Mouse (Mus musculus) activated CD4-positive, CD25-positive, alpha-beta regulatory T cell, adult 4 months (primary cell): ENCODE data around the gene Zbtb38. TPM values are rescaled to one million over a fixed set of nuclear protein-coding genes. Genes with fewer than 3 reads are reported as not detected.

Experiments
- ATAC-seq: one replicate; pipeline ENCODE4 v1.8.0; 2017
- polyA plus RNA-seq, 2 experiments: library from polyadenylated mRNA; unstranded; fragments of 100-300 nt; shearing (Covaris generic); gene quantifications; one replicate each; pipeline ENCODE4 v1.2.1; 2017

Gene Zbtb38
- polyA plus RNA-seq, 2 experiments from 2014 or later, result 59.9 to 61.4 TPM

DNA sequence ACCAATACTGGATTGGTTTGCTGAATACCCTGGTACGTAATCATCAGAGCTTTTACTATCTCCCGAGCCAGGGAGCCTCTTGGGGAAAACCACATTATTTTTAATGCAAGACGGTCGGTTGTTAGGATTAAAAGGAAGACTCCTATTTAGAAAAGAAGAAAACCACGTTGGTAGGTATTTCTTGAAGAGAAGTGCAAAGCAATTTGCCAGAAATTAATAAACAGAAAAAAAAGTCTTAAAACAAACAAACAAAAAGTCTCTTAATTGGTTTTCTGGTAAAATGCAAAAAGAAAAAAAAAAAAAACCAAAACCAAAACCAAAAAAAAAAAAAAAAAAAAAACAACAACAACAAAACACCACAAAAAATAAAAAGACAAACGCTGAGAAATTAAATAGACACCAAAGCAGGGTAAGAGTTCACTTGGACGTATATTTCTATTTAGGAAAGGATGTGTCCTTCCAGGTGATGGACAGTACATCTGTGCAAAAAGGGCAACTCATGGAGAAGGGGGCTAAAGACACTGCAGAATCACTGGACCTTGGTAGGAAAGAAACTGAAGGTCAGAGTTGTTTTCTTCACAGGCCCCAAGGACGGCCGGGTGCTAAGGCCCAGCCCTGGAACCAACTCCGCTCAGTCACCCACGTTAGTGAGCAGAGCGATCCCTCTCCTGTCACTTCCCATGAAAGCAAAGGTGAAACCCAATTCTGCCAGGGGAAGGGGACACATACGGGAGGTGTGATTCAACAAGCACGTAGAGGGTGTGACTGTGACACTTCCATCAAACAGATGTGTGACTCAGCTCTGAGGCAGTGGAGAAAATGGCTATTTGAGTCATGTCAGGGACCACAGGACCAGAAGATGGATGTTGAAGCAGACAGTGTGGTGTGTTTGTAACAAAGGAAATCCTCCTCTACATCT is 38.9 kb downstream of the Zbtb38 start:
- peak; percentile 49 for ATAC-seq

DNA sequence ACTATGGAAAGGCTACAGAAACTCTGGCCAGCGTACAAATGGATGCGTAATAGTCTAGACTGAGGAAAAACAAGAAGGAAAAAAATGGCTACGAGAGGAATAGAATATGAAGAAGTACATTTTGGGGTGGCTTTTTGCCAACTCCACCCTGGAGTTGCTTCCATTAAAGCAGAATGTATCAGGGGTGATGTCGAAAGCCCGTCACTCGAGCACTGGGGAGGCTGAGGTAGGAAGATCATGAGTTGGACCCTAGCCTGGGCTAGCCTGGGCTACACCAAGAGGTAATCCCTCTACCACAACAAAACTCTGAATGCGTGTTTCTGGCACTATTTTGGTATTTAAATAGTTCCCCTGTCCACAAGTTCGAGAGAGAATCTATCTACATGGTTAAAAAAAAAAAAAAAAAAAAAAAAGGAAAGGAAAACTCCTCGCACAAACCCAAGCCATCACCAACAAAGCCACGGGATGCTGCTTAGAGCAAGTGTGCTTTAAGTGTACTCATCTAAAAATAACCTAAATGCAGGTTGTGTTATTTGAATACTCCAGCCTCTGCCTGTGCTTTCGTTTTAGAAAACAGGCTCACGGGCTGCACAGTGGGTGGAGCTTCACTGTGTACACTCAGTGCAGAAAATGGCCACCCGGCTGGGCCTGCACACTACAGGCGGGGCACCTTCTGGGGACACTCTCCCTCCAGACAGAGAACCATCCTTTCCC is 39.7 kb downstream of the Zbtb38 start:
- peak; percentile 93 for ATAC-seq

DNA sequence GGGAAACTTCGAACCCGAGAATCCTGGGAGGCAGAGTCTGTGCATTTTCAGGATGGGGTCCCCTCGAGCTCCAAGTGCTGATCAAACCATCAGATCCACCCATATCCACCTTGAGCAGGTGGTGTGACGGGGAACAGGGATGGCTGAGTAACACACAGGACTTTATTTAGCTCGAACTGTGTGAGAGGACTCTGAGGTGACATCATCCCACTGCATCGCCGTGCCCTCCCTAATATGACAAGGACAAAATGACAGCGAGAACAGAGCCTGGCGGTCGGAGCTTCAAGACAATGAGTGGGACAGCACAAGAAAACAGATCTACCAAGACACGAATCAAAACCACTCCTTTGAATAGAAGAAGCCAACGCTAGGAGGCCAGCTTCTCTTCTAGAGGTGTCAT is 40.6 kb downstream of the Zbtb38 start:
- ATAC-seq, result no peak

DNA sequence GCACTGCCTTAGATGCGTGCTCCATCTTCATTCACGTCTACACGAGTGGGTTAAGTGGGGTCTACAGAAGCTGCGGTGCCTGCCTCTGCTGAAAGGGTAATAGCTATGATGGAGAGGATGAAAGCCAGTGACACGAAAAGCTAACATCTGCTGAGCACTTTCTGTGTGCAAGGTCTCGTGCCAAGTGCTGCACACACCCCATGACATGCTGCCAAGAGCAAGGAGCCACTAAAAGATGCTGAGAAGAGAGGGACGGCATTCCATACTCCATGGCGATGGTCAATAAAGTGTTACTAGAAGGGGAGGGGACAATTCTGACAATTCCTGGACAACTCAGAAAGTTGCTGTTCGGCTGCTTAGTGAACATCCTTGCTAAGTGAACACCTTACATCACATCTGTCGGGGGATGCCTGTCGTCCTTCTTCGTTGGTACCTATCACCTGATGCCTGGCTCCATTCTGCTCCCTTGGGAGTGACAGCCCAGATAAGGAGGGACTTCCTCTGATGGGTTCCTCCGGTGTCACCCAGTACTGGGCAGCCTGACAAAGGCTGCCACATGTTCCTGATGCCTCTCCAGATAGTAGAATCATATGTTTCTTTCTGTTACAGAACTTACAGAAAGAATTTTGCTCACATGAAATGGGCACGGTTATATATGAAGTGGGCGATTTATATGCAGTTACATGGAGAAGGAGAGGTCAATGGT is 42.2 kb downstream of the Zbtb38 start:
- no peak for ATAC-seq

DNA sequence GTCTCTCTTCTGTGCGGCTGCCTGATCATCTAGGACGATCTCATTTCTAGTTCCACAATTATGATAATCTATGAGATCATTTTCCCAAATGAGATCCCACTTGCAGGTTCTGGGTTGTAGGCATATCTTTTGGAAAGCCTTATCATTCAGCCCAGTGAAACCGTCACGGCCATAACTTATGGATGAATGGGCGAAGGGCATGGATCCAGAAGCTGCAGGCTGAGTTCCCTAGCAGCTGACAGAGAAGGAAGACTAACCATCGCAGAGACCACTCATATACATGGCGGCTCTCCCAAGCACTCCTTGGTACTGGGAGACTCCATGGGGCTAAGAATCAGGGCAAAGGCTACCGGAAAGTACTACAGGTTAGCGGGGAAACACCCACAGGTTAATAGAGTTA is 43.7 kb downstream of the Zbtb38 start:
- ATAC-seq, result no peak

DNA sequence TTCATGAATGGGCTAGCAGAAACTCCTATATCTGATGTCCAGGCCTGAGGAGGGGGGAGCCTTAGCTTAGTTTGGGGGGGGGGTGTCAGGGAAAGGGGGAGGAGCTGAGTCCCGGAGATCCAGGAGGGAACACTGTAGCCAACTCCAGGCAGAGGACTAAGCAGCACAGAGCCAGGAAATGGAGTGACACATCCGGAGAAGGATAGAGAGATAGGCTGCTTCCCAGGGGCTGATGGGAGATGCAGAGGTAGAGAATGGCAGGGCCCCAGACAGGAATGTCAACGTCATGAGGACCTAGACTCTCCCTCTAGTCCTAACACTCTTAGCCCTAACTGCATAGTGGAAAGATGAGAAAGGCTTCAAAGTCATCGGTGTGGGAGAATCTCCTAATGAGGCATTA is 44.7 kb downstream of the Zbtb38 start:
- ATAC-seq, result no peak

DNA sequence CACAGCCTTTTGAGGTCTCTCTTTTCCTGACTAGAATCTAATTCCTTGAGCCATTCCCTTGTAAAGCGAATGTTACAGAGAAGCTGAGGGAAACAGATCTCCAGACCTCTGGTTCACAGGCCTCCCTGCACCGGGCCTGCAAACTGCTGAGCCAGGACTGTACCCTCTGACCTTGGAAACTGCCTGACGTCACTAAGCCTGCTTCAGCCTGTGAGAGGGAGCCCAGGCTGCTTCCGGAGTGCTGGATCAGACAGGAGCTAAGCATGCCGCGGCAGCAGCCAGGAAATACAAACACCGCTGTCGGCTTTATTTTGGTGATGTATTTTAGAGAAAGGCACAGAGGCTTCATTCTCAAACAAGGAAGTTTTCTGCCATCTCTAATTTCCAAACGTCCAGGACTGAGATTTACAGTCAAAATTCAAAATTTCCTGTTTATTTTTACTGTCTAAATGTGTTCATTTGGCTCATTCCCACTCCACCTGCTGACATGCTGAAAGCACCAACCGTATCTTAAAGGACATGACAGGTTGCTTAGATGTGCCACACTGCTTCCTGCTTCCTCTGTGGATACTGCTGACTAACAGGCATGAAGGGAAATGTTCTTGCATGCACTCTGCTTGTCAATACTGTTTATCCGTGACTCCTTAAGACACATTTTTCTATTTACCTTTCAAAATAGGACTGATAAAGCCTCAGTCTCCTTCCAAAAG is 46.9 kb downstream of the Zbtb38 start:
- ATAC-seq, result peak; percentile 87

DNA sequence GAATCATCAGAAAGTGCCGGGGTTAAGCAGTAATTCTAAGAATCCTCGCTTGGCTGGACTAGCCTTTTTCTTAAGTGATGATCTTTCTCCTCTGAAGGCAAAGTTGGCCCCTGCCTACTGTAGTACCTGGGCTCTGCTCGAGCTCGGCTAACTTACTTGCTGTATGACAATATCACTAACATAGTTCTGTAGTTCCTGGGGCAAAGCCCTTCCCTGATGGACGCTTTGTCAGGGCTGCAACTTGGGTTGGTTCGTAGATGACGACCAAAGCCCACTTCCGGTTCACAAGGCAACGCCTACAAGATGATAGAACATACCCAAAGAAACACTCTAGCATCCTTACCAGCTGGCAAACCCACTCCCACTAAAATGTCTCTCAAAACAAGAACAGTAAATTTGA is 47.7 kb downstream of the Zbtb38 start:
- peak; percentile 67 for ATAC-seq

DNA sequence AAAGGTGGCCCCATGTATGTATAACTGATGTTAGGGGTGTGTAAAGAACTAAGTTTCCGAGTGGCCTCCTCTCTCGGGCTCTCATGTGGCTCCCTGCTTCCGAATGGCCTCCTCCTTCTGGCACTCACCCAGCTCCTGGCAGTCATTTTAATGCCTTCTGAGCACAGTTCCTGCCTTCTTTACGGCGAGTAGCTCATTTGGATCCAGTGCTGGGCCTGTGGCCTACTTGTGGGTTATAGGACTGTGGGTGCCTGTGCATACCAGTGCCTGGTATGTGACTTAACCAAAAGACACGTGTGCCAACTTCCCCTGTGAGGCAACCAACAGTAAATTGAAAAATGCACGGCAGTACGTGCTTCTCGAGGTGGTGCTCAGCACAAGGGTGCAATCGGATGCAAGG is 50.7 kb downstream of the Zbtb38 start:
- ATAC-seq, result no peak

DNA sequence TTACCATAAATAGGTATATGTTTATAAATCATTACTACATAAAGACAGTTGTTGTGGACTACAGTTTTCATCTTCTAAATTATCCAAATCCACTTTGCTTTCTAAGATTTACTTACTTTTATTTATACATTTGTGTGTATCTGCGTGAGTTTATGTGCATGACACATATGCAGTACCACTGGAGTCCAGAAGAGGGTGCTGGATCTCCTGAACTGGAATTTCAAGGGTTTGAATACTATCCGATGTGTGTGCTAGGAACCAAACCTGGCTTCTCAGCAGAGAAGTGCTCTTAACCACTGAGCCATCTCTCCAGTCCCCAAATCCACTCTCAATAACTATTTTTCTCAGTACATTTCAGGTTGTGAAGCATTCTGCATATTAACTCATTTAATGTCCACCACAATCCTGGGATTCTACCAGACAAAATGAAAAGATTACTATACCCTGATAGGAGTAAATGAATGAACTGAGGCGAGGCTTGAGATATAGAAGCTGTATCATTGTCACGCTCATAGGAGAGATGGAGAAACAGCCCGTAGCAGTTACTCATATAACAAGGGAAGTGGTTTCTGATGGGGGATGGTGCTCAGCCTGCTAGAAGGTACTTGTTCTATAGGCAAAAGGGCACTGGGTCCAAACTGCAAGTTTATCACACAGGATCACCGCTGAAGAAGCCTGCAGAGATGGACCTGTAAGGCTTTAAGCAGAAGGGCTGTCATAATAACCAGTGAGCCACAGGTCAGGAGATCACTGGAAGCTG is 53.2 kb downstream of the Zbtb38 start:
- peak; percentile 30 for ATAC-seq

DNA sequence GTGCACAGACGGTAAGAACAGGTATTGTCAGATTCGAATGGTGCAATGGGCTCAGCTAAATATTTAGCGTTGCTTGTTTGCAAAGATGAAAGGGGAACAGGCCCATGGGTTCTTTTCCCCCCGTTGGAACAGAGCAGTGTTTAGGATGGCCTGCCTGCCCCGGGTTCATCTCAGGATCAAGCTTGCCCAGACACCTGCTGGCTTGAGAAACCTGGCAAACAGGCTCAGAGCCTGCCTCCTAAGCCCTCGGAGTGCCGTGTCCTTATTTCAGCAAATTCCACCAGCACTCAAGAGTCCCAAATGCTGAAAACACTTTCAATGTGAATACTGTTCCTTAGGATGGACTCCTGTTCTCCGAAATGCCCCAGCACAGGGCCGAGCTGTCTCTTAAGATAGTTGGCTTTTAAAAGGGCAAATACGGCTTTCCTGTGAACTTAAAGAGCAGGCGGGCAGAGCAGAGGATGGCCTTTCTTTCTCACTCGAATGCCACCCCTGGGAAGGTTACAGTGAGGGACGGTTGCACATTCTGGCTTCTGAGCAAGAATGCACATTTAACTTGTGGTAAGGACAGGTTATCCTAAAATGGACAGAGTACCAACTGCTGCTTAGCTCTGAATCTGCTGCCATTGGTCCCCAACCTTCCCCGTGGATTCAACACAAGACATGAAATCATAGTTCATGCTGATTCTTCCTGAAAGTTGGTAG is 55.7 kb downstream of the Zbtb38 start:
- ATAC-seq, result no peak

DNA sequence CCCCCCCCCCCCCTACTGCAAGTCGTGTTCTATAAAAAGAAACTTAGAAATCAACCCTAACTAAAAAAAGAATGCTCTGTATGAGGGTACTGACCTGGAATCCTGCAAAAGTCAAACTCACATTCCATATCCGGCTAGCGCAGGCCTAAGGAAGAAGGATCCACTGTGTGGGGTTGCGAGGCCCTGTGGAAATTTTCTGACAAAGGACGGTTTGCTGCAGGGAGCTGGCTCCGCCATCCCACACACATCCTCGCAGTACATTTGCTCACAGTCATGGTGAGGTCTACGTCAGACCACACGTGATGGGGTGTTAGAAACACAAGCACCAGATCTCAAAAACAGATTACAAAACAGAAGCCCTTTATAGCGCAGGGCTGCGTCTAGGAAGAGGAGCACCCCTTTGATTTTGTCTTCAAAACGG is 56.5 kb downstream of the Zbtb38 start:
- peak; percentile 96 for ATAC-seq

DNA sequence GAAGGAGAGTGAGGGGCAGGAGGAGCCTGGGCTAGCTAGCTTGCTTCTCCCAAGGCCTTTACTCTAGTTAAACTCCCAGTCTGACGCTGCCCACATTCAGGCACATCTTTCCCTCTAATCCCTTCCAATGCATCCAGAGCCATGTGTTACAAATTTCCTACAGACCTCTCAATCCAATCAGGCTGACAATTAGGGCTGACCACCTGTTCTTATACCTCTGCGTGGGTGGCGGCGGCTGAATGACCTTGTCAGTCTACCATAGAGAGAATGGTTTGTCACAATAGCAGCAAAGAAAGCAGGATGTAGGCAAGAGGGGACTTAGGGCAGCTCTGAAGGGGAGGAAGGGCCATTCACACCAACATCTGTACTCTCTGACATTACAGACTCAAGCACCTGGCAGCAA is 62.2 kb downstream of the Zbtb38 start:
- no peak for ATAC-seq

DNA sequence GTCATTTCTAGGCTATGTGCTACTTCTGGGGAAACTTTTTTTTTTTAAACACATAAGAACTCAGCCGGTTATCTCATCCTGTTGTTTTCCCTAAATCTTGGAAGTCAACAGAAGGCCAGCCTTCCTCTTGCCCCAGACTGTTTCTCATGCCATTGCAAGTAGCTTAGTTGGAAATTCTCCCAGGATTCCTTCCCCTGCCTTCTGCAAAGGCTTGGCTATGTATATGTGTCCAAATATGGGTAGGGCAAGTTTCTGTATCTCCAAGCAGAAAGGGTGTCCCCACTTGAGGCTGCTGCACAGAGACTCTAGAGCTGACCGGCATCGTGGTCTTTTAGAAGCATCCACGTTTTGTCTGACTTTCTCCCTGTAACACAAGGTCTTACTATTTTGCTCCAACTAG is 63.6 kb downstream of the Zbtb38 start:
- no peak for ATAC-seq

DNA sequence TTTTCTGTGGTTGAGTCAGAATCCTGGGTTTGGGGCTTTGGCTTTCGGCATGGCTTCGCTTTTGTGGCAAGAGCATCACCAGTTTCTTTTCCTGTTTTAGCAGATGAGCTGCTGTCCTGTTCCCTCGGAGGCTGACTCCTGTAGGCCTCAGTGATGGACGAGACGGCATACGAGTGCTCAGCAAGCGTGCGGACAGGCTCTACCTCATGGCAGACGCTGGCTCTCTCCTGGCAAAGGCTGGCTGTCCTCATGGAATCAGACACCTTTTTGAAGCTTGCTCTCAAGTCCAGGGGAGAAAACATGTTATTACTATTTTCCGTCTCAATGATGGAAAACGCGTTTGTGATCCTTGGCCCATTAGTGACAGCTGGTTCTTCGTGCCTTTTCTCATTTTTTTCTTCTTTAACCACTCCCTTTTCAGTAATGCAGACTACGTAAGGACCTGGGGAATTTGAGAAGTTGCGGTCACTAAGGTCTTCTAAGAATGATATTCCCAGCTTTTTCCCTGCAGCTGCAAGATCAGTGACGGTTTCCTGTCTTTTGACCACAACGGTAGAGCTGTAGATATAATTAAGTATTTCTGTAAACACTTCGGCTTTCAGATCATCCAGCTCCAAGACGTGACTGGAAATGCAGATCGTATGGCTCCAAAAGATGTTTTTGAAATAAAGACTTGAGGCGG is 64.3 kb downstream of the Zbtb38 start:
- ATAC-seq, result no peak

DNA sequence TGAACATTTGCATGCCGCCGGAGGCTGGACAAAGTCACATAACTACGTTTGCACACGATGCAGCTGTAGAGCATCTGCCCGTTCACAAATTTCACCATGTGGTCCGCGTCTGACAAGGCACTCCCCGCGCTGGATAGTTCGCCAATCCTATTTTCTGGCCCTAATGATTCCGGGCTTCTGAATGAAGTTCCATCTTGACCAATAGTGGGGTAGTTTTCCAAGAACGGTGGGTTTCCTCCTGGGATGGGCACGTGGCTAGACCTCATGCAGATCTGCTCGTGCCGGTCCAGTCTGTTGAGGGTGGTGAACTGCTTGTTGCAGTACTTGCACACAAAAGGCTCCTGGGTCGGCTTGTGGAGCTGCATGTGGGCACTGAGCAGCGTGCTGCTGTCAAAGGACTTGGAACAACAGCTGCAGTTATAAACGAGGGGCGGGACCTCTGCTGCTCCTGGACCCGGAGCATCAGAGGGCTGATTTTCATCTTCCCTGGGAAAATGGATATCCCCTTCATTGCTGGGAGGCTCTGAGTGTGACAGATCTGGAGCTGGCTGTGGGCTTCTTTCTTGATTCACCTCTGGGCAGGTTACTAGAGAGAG is 64.9 kb downstream of the Zbtb38 start:
- no peak for ATAC-seq

DNA sequence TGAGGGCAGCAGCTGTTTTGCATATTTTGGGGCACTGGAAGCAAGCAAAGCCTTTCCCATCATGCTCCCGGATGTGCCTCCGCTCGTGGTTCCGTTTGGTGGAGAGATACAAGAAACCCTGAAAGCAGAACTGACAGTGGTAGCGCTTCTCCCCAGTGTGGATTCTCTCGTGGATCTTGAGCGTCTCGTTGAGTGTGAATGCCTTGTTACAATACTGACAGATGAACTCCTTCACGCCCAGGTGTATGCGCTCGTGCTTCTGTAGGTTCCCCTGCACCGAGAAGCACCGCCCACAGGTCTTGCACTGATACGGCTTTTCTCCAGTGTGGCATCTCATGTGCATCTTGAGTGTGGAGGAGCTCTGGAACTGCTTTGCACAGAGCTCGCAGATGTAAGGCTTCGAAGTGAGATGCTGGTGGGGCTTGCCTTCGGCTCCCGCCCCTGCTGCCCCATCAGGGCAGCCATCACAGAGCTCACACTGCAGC is 67.0 kb downstream of the Zbtb38 start:
- ATAC-seq, result no peak

DNA sequence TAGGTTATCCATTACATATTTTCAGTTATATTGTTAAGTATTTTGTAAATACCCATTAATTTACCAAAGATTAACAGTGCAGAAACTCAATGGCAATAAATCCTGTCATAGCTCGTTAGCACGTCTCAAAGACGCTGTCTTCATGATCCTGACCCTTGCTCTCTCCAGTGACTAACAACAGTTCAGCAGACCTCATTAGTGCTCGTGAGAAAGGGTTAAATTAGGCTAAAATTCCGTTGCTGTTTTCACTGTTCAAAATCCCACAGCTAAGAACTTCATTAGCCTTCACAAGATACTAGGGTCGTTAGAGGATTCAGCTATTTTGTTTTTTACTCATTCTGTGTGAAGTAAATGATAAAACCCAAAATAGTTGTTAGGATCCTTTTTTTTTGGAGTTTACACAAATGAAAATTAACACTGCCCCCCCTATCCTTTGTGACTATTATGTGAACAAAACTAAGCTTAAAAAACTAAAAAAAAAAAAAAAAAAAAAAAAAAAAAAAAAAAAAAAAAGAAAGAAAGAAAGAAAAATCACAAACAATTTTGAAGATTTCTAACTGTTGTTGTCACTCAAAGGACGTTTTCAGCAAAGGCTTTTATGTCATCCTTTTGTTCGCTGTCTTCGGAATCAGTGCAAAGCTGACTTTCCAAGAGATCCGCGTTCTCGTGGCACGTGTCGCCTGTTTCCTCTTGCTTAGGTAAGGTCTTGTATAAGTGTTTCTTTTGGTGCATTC is 67.6 kb downstream of the Zbtb38 start:
- no peak for ATAC-seq

DNA sequence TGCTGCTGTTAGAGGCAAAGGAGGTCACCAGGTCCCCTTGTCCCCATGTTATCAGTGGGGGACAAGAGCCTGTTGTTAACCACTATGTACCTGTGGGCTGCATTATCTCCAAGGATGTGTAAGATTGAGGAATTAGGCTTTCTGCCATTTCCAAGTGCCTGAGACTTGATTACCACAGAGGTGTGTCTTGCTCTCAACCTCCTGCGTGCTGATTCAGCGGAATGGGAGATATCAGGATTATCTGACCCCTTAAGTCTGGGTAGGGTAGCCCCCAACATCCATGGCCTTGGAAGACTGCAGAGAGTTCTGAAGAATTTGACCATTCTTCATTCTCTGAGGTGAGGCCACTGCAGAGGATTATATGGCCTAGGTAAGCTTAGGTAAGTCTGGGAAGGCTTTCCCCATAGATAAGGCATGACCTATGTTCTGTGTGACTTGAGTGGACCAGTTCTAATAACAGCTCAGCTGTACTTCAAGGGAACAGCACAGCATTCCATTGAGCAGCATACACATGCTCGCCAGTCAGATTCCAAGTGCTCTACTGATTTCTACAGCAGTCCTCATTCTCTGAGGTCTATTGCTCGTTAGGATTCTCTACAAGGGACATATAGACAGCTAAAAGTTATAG is 68.4 kb downstream of the Zbtb38 start:
- no peak for ATAC-seq
